Mouse (Mus musculus) ovary, adult 10 weeks (tissue): ENCODE data around the gene Zbtb48. TPM values are rescaled to one million over a fixed set of nuclear protein-coding genes. Genes with fewer than 3 reads are reported as not detected.

Experiments used
- polyA plus RNA-seq: library from polyadenylated mRNA; stranded (reverse); fragments of 350-450 nt; fragmentation: Illumina TruSeq; extraction: RNeasy Lipid Tissue Mini Kit (QIAGEN cat#74804); gene quantifications from one replicate; pipeline ENCODE4 v1.2.3, GENCODE M21; 2014

Gene Zbtb48
- polyA plus RNA-seq: 2.2 TPM

GRCm38 (mm10) chr4:152027524-152027923 lies at the start of gene Zbtb48:
Zbtb48 (minus strand) TSS chr4:152027671.

GRCm38 (mm10) chr4:152072121-152072601 lies 44.7 kb upstream of the Zbtb48 start, which contains the start of gene Plekhg5:
Plekhg5 (plus strand) TSS chr4:152072498.

GRCm38 (mm10) chr4:152038985-152039830 lies 11.7 kb upstream of the Zbtb48 start, which contains the start of gene Nol9:
Nol9 (plus strand) TSS chr4:152039321.

GRCm38 (mm10) chr4:152038225-152038984 lies 10.9 kb upstream of the Zbtb48 start, which contains the start of gene Tas1r1:
Tas1r1 (minus strand) TSS chr4:152038568.

GRCm38 (mm10) chr4:152008622-152009075 lies 18.8 kb downstream of the Zbtb48 start, which contains the start of gene Klhl21:
Klhl21 (plus strand) TSS chr4:152008803.

GRCm38 (mm10) chr4:151996173-151996950 lies 31.1 kb downstream of the Zbtb48 start, which contains the start of gene Phf13:
Phf13 (minus strand) TSS chr4:151996258.

GRCm38 (mm10) chr4:151988342-151989109 lies 38.9 kb downstream of the Zbtb48 start, which contains the start of gene Thap3:
Thap3 (minus strand) TSS chr4:151988997.

Other genes starting within 250 kb of the Zbtb48 start
- gene Camta1, start 165.8 kb downstream of the Zbtb48 start, polyA plus RNA-seq: 170 TPM
- gene Dnajc11, start 94.0 kb downstream of the Zbtb48 start, polyA plus RNA-seq: 37.3 TPM
- gene Thap3, start 38.7 kb downstream of the Zbtb48 start, polyA plus RNA-seq: not detected
- gene Phf13, start 31.4 kb downstream of the Zbtb48 start, polyA plus RNA-seq: 45.5 TPM
- gene Klhl21, start 18.9 kb downstream of the Zbtb48 start, polyA plus RNA-seq: 3.6 TPM
- gene Tas1r1, start 10.9 kb upstream of the Zbtb48 start, polyA plus RNA-seq: not detected
- gene Nol9, start 11.7 kb upstream of the Zbtb48 start, polyA plus RNA-seq: 25.6 TPM
- gene Plekhg5, start 44.8 kb upstream of the Zbtb48 start, polyA plus RNA-seq: 0.11 TPM
- not detected for gene Tnfrsf25, start 88.3 kb upstream of the Zbtb48 start, polyA plus RNA-seq
- gene Espn, start 124.7 kb upstream of the Zbtb48 start, polyA plus RNA-seq: 0.43 TPM
- not detected for gene Hes2, start 131.2 kb upstream of the Zbtb48 start, polyA plus RNA-seq
- gene Acot7, start 150.5 kb upstream of the Zbtb48 start, polyA plus RNA-seq: 0.46 TPM
- 5.2 TPM for gene Gpr153, start 246.6 kb upstream of the Zbtb48 start, polyA plus RNA-seq